Mouse (Mus musculus): ENCODE measurements at regions not wholly inside any gene's neighbourhood (a gene's known extent, or its start where the extent isn't known, plus 50 kb on each side); places are given as distances from the start of the nearest gene placed in this dataset.

DNA sequence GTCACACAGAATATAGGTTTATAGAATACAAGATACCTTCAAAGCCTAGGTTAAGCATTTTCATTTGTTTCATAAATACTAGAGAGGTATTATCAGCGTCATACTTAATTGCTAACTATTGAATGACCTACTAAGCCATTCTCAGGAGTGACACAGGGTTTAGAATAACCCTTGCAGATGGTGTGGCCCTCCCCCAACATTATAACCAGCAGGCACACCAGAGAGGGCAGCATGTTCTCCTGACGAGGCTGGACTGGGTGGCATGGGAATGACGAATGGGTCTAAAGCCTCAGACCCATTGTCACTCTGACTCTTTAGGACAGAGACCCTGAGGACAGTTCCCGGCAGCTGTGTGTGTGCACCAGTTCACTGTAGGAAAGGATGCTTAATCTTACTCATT, 290.5 kb downstream of the Tgfb2 start:
- H3K4me1 ChIP-seq (ENCODE audit: control insufficient read depth in 1 of 2, insufficient read depth in 2 of 2, low read length in 2 of 2), result no peaks in the 10 kb centered on the region
- no peak overlapping the region for H3K4me3 ChIP-seq (ENCODE audit: control insufficient read depth in 1 of 2, insufficient read depth in 1 of 2, low read depth in 2 of 2, low read length in 2 of 2)
- no peaks in the 10 kb centered on the region for H3K36me3 ChIP-seq (ENCODE audit: control insufficient read depth in 1 of 2, insufficient read depth in 2 of 2, low read length in 2 of 2)
- no peak overlapping the region for H3K27ac ChIP-seq (ENCODE audit: control insufficient read depth, low read depth, low read length)
- no peaks in the 10 kb centered on the region for H3K9me3 ChIP-seq (replicated peaks; ENCODE audit: insufficient read depth, low read length)
- DNase-seq (ENCODE audit: low read depth, low spot score), result no peak
- TF ChIP-seq TBP (IDR thresholded peaks at IDR 0.05; ENCODE audit: low read depth, low read length) (no peak), JUND (IDR thresholded peaks at IDR 0.05; ENCODE audit: low read depth, low read length) (no peak), NRF1 (IDR thresholded peaks at IDR 0.05; ENCODE audit: insufficient read depth, low read depth, low read length, poor library complexity, severe bottlenecking) (no peak), POLR2A (IDR thresholded peaks at IDR 0.05; ENCODE audit: control insufficient read depth in 1 of 2, insufficient read depth in 1 of 2, low read depth in 1 of 2, low read length in 2 of 2, poor library complexity in 1 of 2) (no peak), ZKSCAN1 (IDR thresholded peaks at IDR 0.05; ENCODE audit: low read depth, low read length) (no peak), ZC3H11A (IDR thresholded peaks at IDR 0.05; ENCODE audit: low read depth, low read length) (no peak), USF1 (IDR thresholded peaks at IDR 0.05; ENCODE audit: low read depth, low read length) (no peak), UBTF (IDR thresholded peaks at IDR 0.05; ENCODE audit: borderline replicate concordance, insufficient read depth, low read depth, low read length) (no peak), NELFE (IDR thresholded peaks at IDR 0.05; ENCODE audit: low read depth, low read length) (no peak), TAL1 (IDR thresholded peaks at IDR 0.05; ENCODE audit: low read length) (no peak), BHLHE40 (IDR thresholded peaks at IDR 0.05; ENCODE audit: borderline replicate concordance, low read depth, low read length) (no peak), MAZ (IDR thresholded peaks at IDR 0.05; ENCODE audit: low read depth, low read length) (no peak), RCOR1 (IDR thresholded peaks at IDR 0.05; ENCODE audit: low read depth, low read length) (no peak), GABPA (IDR thresholded peaks at IDR 0.05; ENCODE audit: low read depth, low read length) (no peak)
- H3K79me2 ChIP-seq (ENCODE audit: control insufficient read depth, insufficient read depth, low read length, poor library complexity), result no peaks in the 10 kb centered on the region
- H3K9ac ChIP-seq (ENCODE audit: control insufficient read depth, low read depth, low read length, poor library complexity, severe bottlenecking), result no peak overlapping the region
- H3K27me3 ChIP-seq (ENCODE audit: control insufficient read depth in 1 of 2, insufficient read depth in 2 of 2, low read length in 2 of 2), result no peaks in the 10 kb centered on the region

DNA sequence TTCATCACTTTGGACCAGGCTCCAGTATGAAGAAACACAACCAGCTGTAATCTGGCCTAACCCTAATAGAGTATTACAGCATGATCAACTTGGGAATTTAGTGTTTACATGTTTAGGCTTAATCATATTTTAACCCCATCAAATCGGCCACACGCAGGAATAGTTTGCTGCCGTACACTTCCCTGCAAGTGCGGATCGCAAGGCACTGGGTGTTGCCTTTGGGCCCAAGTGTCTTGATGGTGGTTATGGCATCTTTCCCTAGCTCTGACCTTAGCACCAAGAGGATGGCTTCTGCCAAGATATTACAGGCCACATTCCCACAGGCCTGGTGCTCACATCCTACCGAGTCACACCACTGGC, 291.9 kb downstream of the Tgfb2 start:
- no peaks in the 10 kb centered on the region for H3K4me1 ChIP-seq (ENCODE audit: control insufficient read depth in 1 of 2, insufficient read depth in 2 of 2, low read length in 2 of 2)
- TF ChIP-seq UBTF (IDR thresholded peaks at IDR 0.05; ENCODE audit: borderline replicate concordance, insufficient read depth, low read depth, low read length) (no peak), MXI1 (IDR thresholded peaks at IDR 0.05; ENCODE audit: low read depth, low read length) (no peak), TAL1 (IDR thresholded peaks at IDR 0.05; ENCODE audit: low read length) (no peak), CTCF (IDR thresholded peaks at IDR 0.05 in 2 of 3, conservative IDR thresholded peaks at IDR 0.05 in 1 of 3; ENCODE audit: control insufficient read depth in 1 of 3, insufficient read depth in 1 of 3, low read depth in 2 of 3, low read length in 3 of 3, poor library complexity in 1 of 3, severe bottlenecking in 1 of 3) (no peak), GATA1 (IDR thresholded peaks at IDR 0.05; ENCODE audit: low read depth, low read length) (no peak), MYB (IDR thresholded peaks at IDR 0.05; ENCODE audit: low read depth, low read length) (no peak), CHD2 (IDR thresholded peaks at IDR 0.05; ENCODE audit: low read length) (no peak), TCF12 (IDR thresholded peaks at IDR 0.05; ENCODE audit: low read depth, low read length) (no peak), USF2 (IDR thresholded peaks at IDR 0.05; ENCODE audit: borderline replicate concordance in 1 of 2, insufficient read depth in 1 of 2, low read depth in 1 of 2, low read length in 2 of 2) (no peak), SMC3 (IDR thresholded peaks at IDR 0.05; ENCODE audit: low read depth, low read length) (no peak), USF1 (IDR thresholded peaks at IDR 0.05; ENCODE audit: low read depth, low read length) (no peak)
- no peak overlapping the region for H3K27ac ChIP-seq (ENCODE audit: control insufficient read depth, low read depth, low read length)
- H3K27me3 ChIP-seq (ENCODE audit: control insufficient read depth in 1 of 2, insufficient read depth in 2 of 2, low read length in 2 of 2), result no peaks in the 10 kb centered on the region
- H3K36me3 ChIP-seq (ENCODE audit: control insufficient read depth in 1 of 2, insufficient read depth in 2 of 2, low read length in 2 of 2), result no peaks in the 10 kb centered on the region
- no peak for DNase-seq (ENCODE audit: low read depth, low spot score)
- no peak overlapping the region for H3K9ac ChIP-seq (ENCODE audit: control insufficient read depth, low read depth, low read length, poor library complexity, severe bottlenecking)
- H3K4me3 ChIP-seq (ENCODE audit: control insufficient read depth in 1 of 2, insufficient read depth in 1 of 2, low read depth in 2 of 2, low read length in 2 of 2), result no peak overlapping the region
- H3K9me3 ChIP-seq (replicated peaks; ENCODE audit: insufficient read depth, low read length), result no peaks in the 10 kb centered on the region
- H3K79me2 ChIP-seq (ENCODE audit: control insufficient read depth, insufficient read depth, low read length, poor library complexity), result no peaks in the 10 kb centered on the region

Data from MEL (cell line).